Mouse (Mus musculus) E14TG2a.4 (cell line): Measurements from ENCODE around the gene Vwc2l.

Experiments
- CTCF ChIP-seq: conservative IDR thresholded peaks from 2 replicates; pipeline ENCODE4 v1.5.1; 2014; ENCODE audit warnings: low read length
- NANOG ChIP-seq: IDR thresholded peaks from 2 replicates; pipeline ENCODE4 v1.6.1; 2014; ENCODE audit warnings: borderline replicate concordance, low read length, mixed read lengths
- POU5F1 ChIP-seq: IDR thresholded peaks from 2 replicates; pipeline ENCODE4 v1.6.1; 2014; ENCODE audit warnings: low read length, borderline replicate concordance

GRCm38 (mm10) chr1:70851633-70852390, 126.3 kb downstream of the Vwc2l start:
- TF ChIP-seq CTCF: no peak
- TF ChIP-seq NANOG: no peak
- TF ChIP-seq POU5F1: no peak
